1 mouse cellular context compared by ENCODE assay signal in the genomic region with DNA sequence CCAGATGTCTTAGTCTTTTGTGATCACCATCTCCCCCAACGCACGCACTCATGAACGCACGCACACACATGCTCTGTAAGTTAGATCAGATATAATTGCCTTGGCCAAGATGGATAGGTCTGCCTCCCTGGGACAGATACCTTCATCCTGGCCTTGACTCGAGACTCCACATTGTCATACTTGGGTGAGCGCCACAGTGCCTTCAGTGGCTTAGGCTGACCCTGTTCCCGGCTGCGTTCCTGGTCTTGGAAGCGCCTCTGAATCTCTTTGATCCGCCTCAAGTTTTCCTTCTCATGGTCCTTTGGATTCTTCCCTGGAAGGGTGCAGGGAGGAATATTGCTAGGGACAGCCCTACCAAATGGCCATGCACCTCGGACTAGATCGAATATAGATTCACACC.
TF ChIP-seq lines count a peak whose summit lies in the region.

No protein-coding gene starts in this region.

TF ChIP-seq in myocyte, 11 proteins besides CTCF, POLR2A, EP300 and RAD21 (continued from another document):
- TF ChIP-seq REST (IDR thresholded peaks at IDR 0.05; ENCODE audit: insufficient read depth, insufficient read length) (no peak), SRF (IDR thresholded peaks at IDR 0.05; ENCODE audit: control insufficient read depth, insufficient read length, low read depth) (no peak), MYOD1 (IDR thresholded peaks at IDR 0.05; ENCODE audit: control insufficient read depth in 1 of 3, insufficient read length in 2 of 3, low read depth in 2 of 3) (no peak), MAX (IDR thresholded peaks at IDR 0.05; ENCODE audit: low read depth) (no peak)
